Mouse (Mus musculus) neural tube, embryonic 13.5 days (tissue): Measurements from ENCODE around the gene Cuedc2. TPM values are rescaled to one million over a fixed set of nuclear protein-coding genes. Genes with fewer than 3 reads are reported as not detected.

Experiments
- ATAC-seq: fragments of 200-750 bp; cut with Nextera tagmentation; 2 replicates; pipeline ENCODE4 v1.8.0; 2017; ENCODE audit warnings: low read depth, mild to moderate bottlenecking, moderate TSS enrichment, moderate library complexity
- H3K27ac ChIP-seq: fragments of 300-500 bp; sonication (generic); replicated peaks from 2 replicates; pipeline ENCODE4 v1.5.1; 2015; ENCODE audit warnings: moderate library complexity, mild to moderate bottlenecking, inconsistent platforms
- H3K27me3 ChIP-seq: fragments of 300-500 bp; sonication (generic); 2 replicates; pipeline ENCODE4 v1.6.1; 2015; ENCODE audit warnings: mild to moderate bottlenecking, inconsistent platforms
- H3K36me3 ChIP-seq: fragments of 300-500 bp; sonication (generic); 2 replicates; pipeline ENCODE4 v1.6.1; 2015; ENCODE audit warnings: mild to moderate bottlenecking, inconsistent platforms
- H3K4me1 ChIP-seq: fragments of 300-500 bp; sonication (generic); replicated peaks from 2 replicates; pipeline ENCODE4 v1.6.1; 2015; ENCODE audit warnings: inconsistent platforms
- H3K4me2 ChIP-seq: fragments of 300-500 bp; sonication (generic); 2 replicates; pipeline ENCODE4 v1.6.1; 2015; ENCODE audit warnings: inconsistent platforms, mild to moderate bottlenecking, moderate library complexity
- H3K4me3 ChIP-seq: fragments of 300-500 bp; sonication (generic); 2 replicates; pipeline ENCODE4 v1.5.1; 2015; ENCODE audit warnings: mild to moderate bottlenecking, inconsistent platforms
- H3K9ac ChIP-seq: fragments of 300-500 bp; sonication (generic); 2 replicates; pipeline ENCODE4 v1.6.1; 2015; ENCODE audit warnings: moderate library complexity, mild to moderate bottlenecking, inconsistent platforms
- H3K9me3 ChIP-seq: fragments of 300-500 bp; sonication (generic); 2 replicates; pipeline ENCODE4 v1.6.1; 2016; ENCODE audit warnings: inconsistent platforms
- WGBS: fragments of 180-500 bp; shearing (Covaris S2); methylation state at CpG from one replicate; pipeline ENCODE4 v1.1.7; 2015; 5-methylcytosine and 5-hydroxymethylcytosine counted together
- polyA plus RNA-seq: library from polyadenylated mRNA; unstranded; fragments of >200 nt; fragmentation: Nextera tagmentation; extraction: Ambion mirVana; gene quantifications from 2 replicates; pipeline ENCODE4 v1.2.1, GENCODE M21; 2015

Gene Cuedc2
- polyA plus RNA-seq, 1 experiment from 2014 or later: 357 TPM

- Histone ChIP-seq H3K4me1 (peaks cover 34% of the 10 kb centered on the region), H3K27me3 (peaks cover 70% of the 10 kb centered on the region), H3K36me3 (peaks cover 31% of the 10 kb centered on the region), H3K27ac (no peak overlapping the region), H3K9me3 (no peaks in the 10 kb centered on the region), H3K9ac (peak overlapping the region; percentile 62), H3K4me3 (peak overlapping the region; percentile 36), H3K4me2 (peak overlapping the region; percentile 67)
- ATAC-seq: peak; percentile 45
- WGBS: under 1% methylated on average over 47 of the region's 47 CpGs
Observed at GRCm38 (mm10) chr19:46308706-46309435, 29.6 kb downstream of the Cuedc2 start.

DNA sequence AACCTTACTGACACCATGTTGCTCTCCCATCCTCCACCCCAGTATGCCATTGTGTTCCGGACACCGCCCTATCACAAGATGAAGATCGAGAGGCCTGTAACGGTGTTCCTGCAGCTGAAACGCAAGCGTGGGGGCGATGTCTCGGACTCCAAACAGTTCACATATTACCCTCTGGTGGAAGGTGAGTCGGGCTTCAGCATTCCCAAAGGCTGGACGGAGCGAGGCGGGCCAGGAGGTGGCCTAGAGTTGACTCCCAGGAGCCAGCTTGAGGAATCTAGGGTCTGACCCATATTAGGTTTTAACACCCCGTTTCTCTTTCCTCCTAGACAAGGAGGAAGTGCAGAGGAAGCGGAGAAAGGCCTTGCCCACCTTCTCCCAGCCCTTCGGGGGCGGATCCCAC, 30.2 kb downstream of the Cuedc2 start:
- peaks cover 65% of the 10 kb centered on the region for H3K27me3 ChIP-seq
- peak overlapping the region; percentile 62; the same call in 1 of the 2 replicates for H3K9ac ChIP-seq

GRCm38 (mm10) chr19:46307781-46308180, 30.7 kb downstream of the Cuedc2 start:
- H3K4me1 ChIP-seq: peaks cover 38% of the 10 kb centered on the region
- 78% methylated on average over 16 of the region's 16 CpGs for whole genome bisulfite sequencing
- no peak for ATAC-seq
- no peak overlapping the region for H3K27ac ChIP-seq
- H3K9ac ChIP-seq: no peak overlapping the region
- H3K4me2 ChIP-seq: no peak overlapping the region
- peaks cover 60% of the 10 kb centered on the region for H3K27me3 ChIP-seq
- H3K36me3 ChIP-seq: peaks cover 21% of the 10 kb centered on the region
- no peak overlapping the region for H3K4me3 ChIP-seq
- H3K9me3 ChIP-seq: no peaks in the 10 kb centered on the region

More for the DNA sequence above, 30.2 kb downstream of the Cuedc2 start:
- peak overlapping the region; percentile 36; the same call in 1 of the 2 replicates for H3K4me3 ChIP-seq
- no peaks in the 10 kb centered on the region for H3K9me3 ChIP-seq
- peaks cover 27% of the 10 kb centered on the region for H3K36me3 ChIP-seq
- 54% methylated on average over 16 of the region's 16 CpGs for WGBS
- peaks cover 38% of the 10 kb centered on the region for H3K4me1 ChIP-seq
- H3K27ac ChIP-seq: no peak overlapping the region
- peak overlapping the region; percentile 67 for H3K4me2 ChIP-seq
- ATAC-seq: no peak

- H3K9me3 ChIP-seq: no peaks in the 10 kb centered on the region
- H3K4me3 ChIP-seq: no peak overlapping the region
- H3K4me2 ChIP-seq: no peak overlapping the region
- no peak overlapping the region for H3K27ac ChIP-seq
- H3K27me3 ChIP-seq: peaks cover 54% of the 10 kb centered on the region
- H3K4me1 ChIP-seq: peaks cover 38% of the 10 kb centered on the region
- WGBS: 88% methylated on average over 9 of the region's 9 CpGs
- H3K9ac ChIP-seq: no peak overlapping the region
- ATAC-seq: no peak
- peaks cover 12% of the 10 kb centered on the region for H3K36me3 ChIP-seq
Observed at GRCm38 (mm10) chr19:46306751-46307289, 31.7 kb downstream of the Cuedc2 start.

DNA sequence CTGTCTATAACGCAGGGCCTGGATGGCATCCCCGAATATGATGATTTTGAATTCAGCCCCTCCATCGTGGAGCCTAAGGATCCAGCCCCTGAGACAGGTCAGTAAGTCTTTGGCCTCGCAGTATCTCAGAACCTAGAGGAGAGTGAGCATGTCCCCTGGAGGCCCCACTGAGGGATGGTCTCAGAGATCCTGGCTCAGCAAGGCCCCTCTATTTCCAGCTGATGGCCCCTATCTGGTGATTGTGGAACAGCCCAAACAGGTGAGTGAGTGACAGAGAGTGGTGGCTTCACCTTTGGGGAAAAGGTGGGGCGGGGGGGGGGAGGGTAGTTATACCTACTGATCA, 32.3 kb downstream of the Cuedc2 start:
- Histone ChIP-seq H3K4me1 (peaks cover 38% of the 10 kb centered on the region), H3K27ac (no peak overlapping the region), H3K9ac (peak overlapping the region; percentile 63), H3K4me3 (peak overlapping the region; percentile 44), H3K9me3 (no peaks in the 10 kb centered on the region), H3K4me2 (peak overlapping the region; percentile 81), H3K36me3 (peaks cover 6% of the 10 kb centered on the region; the same call in 1 of the 2 replicates), H3K27me3 (peaks cover 54% of the 10 kb centered on the region)
- 56% methylated on average over 5 of the region's 5 CpGs for WGBS
- no peak for ATAC-seq

DNA sequence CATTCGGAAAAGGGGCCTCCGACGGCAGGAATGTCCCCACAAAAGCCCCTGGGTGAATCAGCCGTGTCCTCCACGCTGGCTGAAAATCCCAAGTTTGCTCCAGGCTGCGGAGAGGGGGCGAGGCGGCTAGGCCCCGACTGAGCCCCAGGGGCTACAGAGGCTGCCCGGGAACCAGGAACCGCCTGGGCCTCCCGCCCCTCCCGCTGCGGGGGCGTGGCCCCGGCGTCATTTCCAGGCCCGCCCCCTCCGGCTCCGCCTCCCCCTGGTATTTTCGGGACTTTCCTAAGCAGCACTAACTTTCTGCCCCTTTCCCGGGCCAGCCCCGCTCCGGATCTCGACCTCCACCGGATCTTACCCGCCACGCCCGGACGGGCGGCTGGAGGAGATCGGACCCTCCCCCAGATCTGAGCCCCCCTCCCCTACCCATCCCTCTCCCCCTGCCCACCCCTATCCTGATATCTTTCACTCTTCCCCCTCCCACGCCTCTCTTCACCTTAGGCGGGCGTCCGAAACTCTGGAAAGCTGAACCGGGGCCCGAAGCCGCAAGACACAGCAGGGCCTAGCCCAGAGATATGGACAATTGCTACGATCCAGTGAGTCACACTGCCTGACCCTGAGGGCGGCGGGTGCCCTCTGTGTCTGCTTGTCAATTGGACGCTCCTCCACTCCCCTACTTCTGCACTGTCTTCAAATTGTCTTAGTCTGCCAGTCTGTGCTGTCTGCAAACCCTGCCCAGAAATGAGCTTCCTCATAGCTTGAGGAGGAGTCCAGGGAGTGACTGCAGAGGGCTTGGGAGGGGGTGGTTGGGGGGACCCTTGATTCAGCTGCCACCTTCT, 32.9 kb downstream of the Cuedc2 start:
- 5% methylated on average over 39 of the region's 43 CpGs for WGBS
- peak overlapping the region; percentile 81 for H3K4me2 ChIP-seq
- peaks cover 54% of the 10 kb centered on the region for H3K27me3 ChIP-seq
- peak overlapping the region; percentile 44 for H3K4me3 ChIP-seq
- peak overlapping the region; percentile 63 for H3K9ac ChIP-seq
- peaks cover 38% of the 10 kb centered on the region for H3K4me1 ChIP-seq
- no peaks in the 10 kb centered on the region for H3K36me3 ChIP-seq
- ATAC-seq: peak; percentile 21
- no peak overlapping the region for H3K27ac ChIP-seq
- no peaks in the 10 kb centered on the region for H3K9me3 ChIP-seq

DNA sequence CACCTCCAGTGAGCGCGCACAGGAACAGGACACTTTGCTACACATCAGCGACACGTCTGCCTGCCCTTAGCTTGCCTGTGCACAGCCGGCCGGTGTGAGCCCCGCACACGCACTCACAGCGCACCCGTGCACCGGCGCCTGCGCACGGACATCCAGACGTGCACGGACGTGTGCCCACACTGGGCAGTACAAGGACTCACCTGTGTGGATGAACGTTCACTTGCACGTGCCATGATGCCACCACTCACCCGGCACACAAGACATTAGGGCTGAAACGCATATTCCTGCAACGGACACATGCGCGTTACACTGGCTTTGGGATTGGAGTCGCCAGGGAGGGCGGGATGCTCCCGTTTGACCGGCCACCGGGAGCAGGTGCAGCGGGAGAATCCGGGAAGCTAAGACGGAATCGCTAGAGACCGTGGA, 33.6 kb downstream of the Cuedc2 start:
- ATAC-seq: peak; percentile 33; the same call in 1 of the 2 replicates

DNA sequence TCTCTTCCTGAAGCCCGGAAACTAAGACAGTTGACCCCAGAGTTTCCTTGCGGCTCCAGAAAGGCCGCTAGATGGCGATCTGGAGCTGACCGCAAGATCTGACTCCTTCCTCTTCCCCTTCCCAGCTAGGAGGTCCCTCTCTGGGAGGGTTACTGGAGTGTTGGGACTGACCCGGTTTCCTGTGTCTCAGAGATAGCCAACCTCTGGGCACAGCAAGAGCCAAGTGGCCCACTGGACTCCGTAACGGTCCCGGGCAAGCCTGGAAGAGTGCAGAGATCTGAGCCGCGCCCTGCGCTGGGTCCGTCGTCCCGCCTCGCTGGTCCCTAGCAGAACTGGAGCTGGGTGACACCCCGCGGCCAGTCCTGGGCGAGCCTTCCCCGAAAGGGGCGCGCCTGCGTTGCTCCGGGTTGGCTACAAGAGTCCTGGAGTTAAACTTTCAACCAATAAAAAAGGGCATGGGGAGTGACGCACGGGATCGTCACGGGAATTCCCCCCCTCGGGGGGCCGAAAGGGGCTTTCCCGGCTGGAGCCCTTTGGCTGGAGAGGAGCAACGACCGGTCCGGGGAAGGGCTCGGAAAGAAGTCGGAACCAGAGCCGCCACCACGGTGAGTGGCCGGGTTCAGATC, 34.2 kb downstream of the Cuedc2 start, which contains the start of gene Nfkb2:
Gene Nfkb2, plus strand, starts transcription at position 105 of the 626 bp plus-strand sequence.
- Histone ChIP-seq H3K27ac (peak within 1 kb of the TSS; percentile 20; the same call in 1 of the 2 replicates), H3K9me3 (no peaks in the 10 kb centered on the region), H3K9ac (peak within 1 kb of the TSS; percentile 63), H3K4me2 (peak within 1 kb of the TSS; percentile 81), H3K4me3 (peak within 1 kb of the TSS; percentile 44), H3K4me1 (peaks cover 38% of the 10 kb centered on the region), H3K27me3 (peaks cover 49% of the 10 kb centered on the region), H3K36me3 (no peaks in the 10 kb centered on the region)
- peak; percentile 71; the same call in 1 of the 2 replicates for ATAC-seq
- WGBS: under 1% methylated on average over 39 of the region's 39 CpGs

More for the DNA sequence above, 33.6 kb downstream of the Cuedc2 start:
- H3K27me3 ChIP-seq: peaks cover 49% of the 10 kb centered on the region
- H3K9ac ChIP-seq: peak overlapping the region; percentile 63
- peak overlapping the region; percentile 4; the same call in 1 of the 2 replicates for H3K27ac ChIP-seq
- H3K36me3 ChIP-seq: no peaks in the 10 kb centered on the region
- H3K4me3 ChIP-seq: peak overlapping the region; percentile 44
- H3K9me3 ChIP-seq: no peaks in the 10 kb centered on the region
- peaks cover 38% of the 10 kb centered on the region for H3K4me1 ChIP-seq
- under 1% methylated on average over 34 of the region's 34 CpGs for WGBS
- peak overlapping the region; percentile 81 for H3K4me2 ChIP-seq

- no peak for ATAC-seq
- H3K9ac ChIP-seq: no peak overlapping the region
Observed at GRCm38 (mm10) chr19:46303251-46304215, 35.0 kb downstream of the Cuedc2 start.

DNA sequence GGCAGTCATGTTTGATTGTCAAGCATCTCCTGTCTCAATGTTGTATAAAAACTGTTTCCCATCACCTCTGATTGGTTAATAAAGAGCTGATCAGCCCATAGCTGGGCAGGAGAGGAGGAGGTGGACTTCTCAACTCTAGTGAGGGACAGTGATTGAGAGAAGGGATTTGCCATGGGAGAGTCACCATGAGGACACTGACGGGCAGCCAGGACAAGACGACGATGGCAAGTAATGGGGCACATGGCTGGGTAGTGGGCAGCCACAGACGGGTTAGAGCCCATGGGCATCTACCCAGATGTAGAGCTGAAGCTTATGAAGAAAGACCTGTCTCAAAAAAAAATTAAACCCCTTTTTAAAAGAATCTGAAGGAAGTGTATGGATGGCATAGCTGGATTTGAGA, 36.0 kb downstream of the Cuedc2 start:
- H3K9ac ChIP-seq: no peak overlapping the region
- no peak for ATAC-seq
- peaks cover 29% of the 10 kb centered on the region for H3K4me1 ChIP-seq
- no peak overlapping the region for H3K4me3 ChIP-seq
- peaks cover 36% of the 10 kb centered on the region for H3K27me3 ChIP-seq
- no peak overlapping the region for H3K27ac ChIP-seq
- H3K4me2 ChIP-seq: no peak overlapping the region
- H3K36me3 ChIP-seq: no peaks in the 10 kb centered on the region
- WGBS: 89% methylated on average over 4 of the region's 4 CpGs
- H3K9me3 ChIP-seq: no peaks in the 10 kb centered on the region

More at GRCm38 (mm10) chr19:46303251-46304215, 35.0 kb downstream of the Cuedc2 start:
- 53% methylated on average over 18 of the region's 18 CpGs for WGBS
- H3K4me3 ChIP-seq: peak overlapping the region; percentile 44
- H3K4me1 ChIP-seq: peaks cover 30% of the 10 kb centered on the region
- no peaks in the 10 kb centered on the region for H3K9me3 ChIP-seq
- H3K27me3 ChIP-seq: peaks cover 46% of the 10 kb centered on the region
- H3K27ac ChIP-seq: no peak overlapping the region
- peak overlapping the region; percentile 81 for H3K4me2 ChIP-seq
- no peaks in the 10 kb centered on the region for H3K36me3 ChIP-seq
